Mouse (Mus musculus) megakaryocyte, embryonic 14.5 days (primary cell): ENCODE measurements around the gene Gpbar1.

Experiments
- FLI1 ChIP-seq: IDR thresholded peaks from 2 replicates; pipeline ENCODE4 v1.6.1; 2012; ENCODE audit warnings: low read length, inconsistent platforms, mixed read lengths
- GATA1 ChIP-seq: IDR thresholded peaks from 3 replicates; pipeline ENCODE4 v1.6.1; 2012; ENCODE audit warnings: mixed read lengths, low read length, inconsistent platforms, borderline replicate concordance

GRCm38 (mm10) chr1:74302835-74303234, 24.5 kb downstream of the Gpbar1 start:
- TF ChIP-seq GATA1: no peak
- TF ChIP-seq FLI1: no peak
